Mouse (Mus musculus) limb, embryonic 14.5 days (tissue): ENCODE data around the gene Peli1. TPM values are rescaled to one million over a fixed set of nuclear protein-coding genes. Genes with fewer than 3 reads are reported as not detected.

Experiments
- ATAC-seq: fragments of 200-750 bp; cut with Nextera tagmentation; 2 replicates; pipeline ENCODE4 v1.8.0; 2017; ENCODE audit warnings: low read depth, moderate number of reproducible peaks, moderate TSS enrichment; ENCODE audit not compliant: low FRiP score
- DNase-seq: peaks from one replicate; pipeline ENCODE4 v3.0.0-alpha.2; 2015; ENCODE audit warnings: low spot score
- H3K27ac ChIP-seq: fragments of 300-500 bp; sonication (generic); replicated peaks from 2 replicates; pipeline ENCODE4 v1.5.1; 2014; ENCODE audit warnings: low read depth, mild to moderate bottlenecking, low read length, moderate library complexity, mixed read lengths
- H3K27me3 ChIP-seq: fragments of 300-500 bp; sonication (generic); 2 replicates; pipeline ENCODE4 v1.6.1; 2014; ENCODE audit warnings: low read length, mixed read lengths; ENCODE audit not compliant: control insufficient read depth, insufficient read depth
- H3K36me3 ChIP-seq: fragments of 300-500 bp; sonication (generic); 2 replicates; pipeline ENCODE4 v1.6.1; 2014; ENCODE audit warnings: mild to moderate bottlenecking, low read length, moderate library complexity, mixed read lengths; ENCODE audit not compliant: control insufficient read depth, insufficient read depth
- H3K4me1 ChIP-seq: fragments of 300-500 bp; sonication (generic); 2 replicates; pipeline ENCODE4 v1.6.1; 2014; ENCODE audit warnings: antibody characterized with exemption, low read length, mixed read lengths; ENCODE audit not compliant: control insufficient read depth, insufficient read depth
- H3K4me2 ChIP-seq: fragments of 300-500 bp; sonication (generic); replicated peaks from 2 replicates; pipeline ENCODE4 v1.6.1; 2014; ENCODE audit warnings: low read depth, mild to moderate bottlenecking, low read length, moderate library complexity; ENCODE audit not compliant: severe bottlenecking
- H3K4me3 ChIP-seq: fragments of 300-500 bp; sonication (generic); replicated peaks from 2 replicates; pipeline ENCODE4 v1.5.1; 2014; ENCODE audit warnings: low read length
- H3K9ac ChIP-seq: fragments of 300-500 bp; sonication (generic); 2 replicates; pipeline ENCODE4 v1.6.1; 2014; ENCODE audit warnings: mild to moderate bottlenecking, low read depth, low read length, moderate library complexity; ENCODE audit not compliant: severe bottlenecking
- H3K9me3 ChIP-seq: fragments of 300-500 bp; sonication (generic); 2 replicates; pipeline ENCODE4 v1.6.1; 2016; ENCODE audit warnings: low read length; ENCODE audit not compliant: control insufficient read depth
- POLR2A ChIP-seq: fragments of 200-500 bp; IDR thresholded peaks from 2 replicates; pipeline ENCODE4 v1.8.0; 2012; ENCODE audit warnings: inconsistent platforms, mild to moderate bottlenecking, moderate library complexity, borderline replicate concordance; ENCODE audit not compliant: insufficient read depth, insufficient read length; ENCODE audit errors: extremely low read depth
- WGBS: fragments of 180-500 bp; shearing (Covaris S2); extraction: QIAGEN DNeasy Blood & Tissue Kit; methylation state at CpG from one replicate; pipeline ENCODE4 v1.1.7; 2014; 5-methylcytosine and 5-hydroxymethylcytosine counted together
- polyA plus RNA-seq, 2 experiments: library from polyadenylated mRNA; depleted of rRNA in 1 of 2; stranded (reverse) in 1 of 2; unstranded in 1 of 2; fragments of >200 nt; fragmentation: Nextera tagmentation in 1 of 2; extraction: Ambion mirVana in 1 of 2; gene quantifications; 2 replicates each; pipeline versions ENCODE4 v1.2.1 to v1.2.3; 2012 to 2014

The Peli1 gene
- polyA plus RNA-seq, 2 experiments: 28.1 to 43.8 TPM

GRCm38 (mm10) chr11:21150316-21150715 is 59.2 kb downstream of the Peli1 start:
- DNase-seq (no peak), ATAC-seq (no peak)
- Histone ChIP-seq H3K9ac (no peak overlapping the region), H3K4me1 (no peaks in the 10 kb centered on the region), H3K4me2 (no peak overlapping the region), H3K4me3 (no peak overlapping the region), H3K9me3 (no peaks in the 10 kb centered on the region), H3K36me3 (peaks cover 57% of the 10 kb centered on the region), H3K27me3 (no peaks in the 10 kb centered on the region), H3K27ac (no peak overlapping the region)
- TF ChIP-seq POLR2A: no peak
- WGBS: 90% methylated on average over 5 of the region's 5 CpGs

- H3K27me3 ChIP-seq: no peaks in the 10 kb centered on the region
- H3K9me3 ChIP-seq: no peaks in the 10 kb centered on the region
- no peak for ATAC-seq
- no peaks in the 10 kb centered on the region for H3K4me1 ChIP-seq
- 98% methylated on average over 1 of the region's 1 CpGs for WGBS
- no peak overlapping the region for H3K9ac ChIP-seq
- H3K36me3 ChIP-seq: peaks cover 46% of the 10 kb centered on the region
- TF ChIP-seq POLR2A: no peak
- H3K4me3 ChIP-seq: no peak overlapping the region
- H3K4me2 ChIP-seq: no peak overlapping the region
- DNase-seq: no peak
- H3K27ac ChIP-seq: no peak overlapping the region
Measured at GRCm38 (mm10) chr11:21151672-21152071, 60.6 kb downstream of the Peli1 start.

- Histone ChIP-seq H3K4me2 (no peak overlapping the region), H3K9me3 (no peaks in the 10 kb centered on the region), H3K27ac (no peak overlapping the region), H3K27me3 (no peaks in the 10 kb centered on the region), H3K4me3 (no peak overlapping the region), H3K4me1 (no peaks in the 10 kb centered on the region), H3K36me3 (peaks cover 32% of the 10 kb centered on the region), H3K9ac (no peak overlapping the region)
- no peak for DNase-seq
- TF ChIP-seq POLR2A: no peak
- WGBS: 92% methylated on average over 4 of the region's 4 CpGs
- ATAC-seq: no peak
Measured at GRCm38 (mm10) chr11:21153111-21153510, 62.0 kb downstream of the Peli1 start.

- H3K9ac ChIP-seq: no peak overlapping the region
- H3K9me3 ChIP-seq: no peaks in the 10 kb centered on the region
- H3K4me1 ChIP-seq: no peaks in the 10 kb centered on the region
- no peak overlapping the region for H3K4me3 ChIP-seq
- 73% methylated on average over 4 of the region's 4 CpGs for WGBS
- no peak for TF ChIP-seq POLR2A
- H3K36me3 ChIP-seq: peaks cover 14% of the 10 kb centered on the region; the same call in 1 of the 2 replicates
- no peak for ATAC-seq
- no peak for DNase-seq
- H3K4me2 ChIP-seq: no peak overlapping the region
- no peaks in the 10 kb centered on the region for H3K27me3 ChIP-seq
- H3K27ac ChIP-seq: no peak overlapping the region
Measured at GRCm38 (mm10) chr11:21157595-21157994, 66.5 kb downstream of the Peli1 start.

- DNase-seq (no peak), ATAC-seq (no peak)
- no peaks in the 10 kb centered on the region for H3K27me3 ChIP-seq
- WGBS: 72% methylated on average over 5 of the region's 5 CpGs
- no peak for TF ChIP-seq POLR2A
- H3K9ac ChIP-seq: no peak overlapping the region
- H3K4me1 ChIP-seq: peaks cover 6% of the 10 kb centered on the region
- no peaks in the 10 kb centered on the region for H3K9me3 ChIP-seq
- no peak overlapping the region for H3K4me3 ChIP-seq
- no peak overlapping the region for H3K27ac ChIP-seq
- no peaks in the 10 kb centered on the region for H3K36me3 ChIP-seq
- H3K4me2 ChIP-seq: no peak overlapping the region
Measured at GRCm38 (mm10) chr11:21162093-21162492, 71.0 kb downstream of the Peli1 start.

- no peak for TF ChIP-seq POLR2A
- WGBS: 54% methylated on average over 7 of the region's 7 CpGs
- no peaks in the 10 kb centered on the region for H3K27me3 ChIP-seq
- no peak overlapping the region for H3K4me2 ChIP-seq
- no peak overlapping the region for H3K9ac ChIP-seq
- no peak for ATAC-seq
- H3K4me3 ChIP-seq: no peak overlapping the region
- H3K36me3 ChIP-seq: no peaks in the 10 kb centered on the region
- no peak for DNase-seq
- peaks cover 6% of the 10 kb centered on the region for H3K4me1 ChIP-seq
- no peaks in the 10 kb centered on the region for H3K9me3 ChIP-seq
- H3K27ac ChIP-seq: no peak overlapping the region
Measured at GRCm38 (mm10) chr11:21163143-21163542, 72.1 kb downstream of the Peli1 start.
